Mouse (Mus musculus): ENCODE results near the gene Tlk1. TPM values are rescaled to one million over a fixed set of nuclear protein-coding genes. Genes with fewer than 3 reads are reported as not detected.

Tlk1 gene
- polyA plus RNA-seq, 1 experiment from 2014 or later, result 39.4 TPM

DNA sequence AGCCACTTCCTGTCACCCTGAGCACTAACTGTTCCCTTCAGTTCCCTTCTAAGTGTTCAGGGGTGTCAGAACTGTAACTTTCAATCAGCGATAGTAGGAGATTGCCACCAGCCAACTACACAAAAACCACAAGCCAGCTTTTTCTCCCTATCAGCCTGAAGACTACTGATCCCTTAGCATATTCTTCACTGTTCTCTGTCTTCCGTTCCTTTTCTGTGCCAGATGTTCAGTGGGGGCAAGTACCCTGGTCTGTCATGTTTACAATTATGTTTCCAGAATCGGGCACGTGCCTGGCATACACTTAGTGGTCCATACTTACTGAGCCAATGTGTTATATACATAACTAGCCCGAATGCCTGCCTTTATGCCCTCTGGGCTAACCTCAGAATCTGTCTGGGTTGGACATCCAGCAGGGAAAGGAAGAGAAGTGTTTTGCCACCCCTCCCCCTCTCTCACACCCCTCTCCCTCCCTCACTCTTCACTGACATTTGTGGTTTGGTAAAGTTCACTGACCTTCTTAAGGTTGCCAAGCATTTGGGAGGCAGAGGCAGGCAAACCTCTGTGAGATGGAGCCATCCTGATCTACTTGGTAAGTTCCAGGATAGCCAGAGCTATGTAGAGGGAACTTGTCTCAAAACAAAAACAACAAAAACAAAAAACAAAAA is 4.5 kb upstream of the Tlk1 start:
- Histone ChIP-seq H3K36me3 (ENCODE audit: control insufficient read depth, insufficient read depth, low read length) (no peaks in the 10 kb centered on the region), H3K4me3 (ENCODE audit: low read depth, low read length) (no peak overlapping the region), H3K4me1 (ENCODE audit: control insufficient read depth, insufficient read depth, low read length) (no peaks in the 10 kb centered on the region), H3K27ac (ENCODE audit: low read depth, low read length) (peak overlapping the region; percentile 57), H3K27me3 (ENCODE audit: control insufficient read depth, insufficient read depth, low read length) (no peaks in the 10 kb centered on the region), H3K9ac (ENCODE audit: low read depth, low read length) (no peak overlapping the region), H3K9me3 (replicated peaks; ENCODE audit: control insufficient read depth, low read length) (no peaks in the 10 kb centered on the region), H3K4me2 (no peak overlapping the region)
- 72% methylated on average over 5 of the region's 5 CpGs for WGBS (ENCODE audit: insufficient replicate concordance)
- ATAC-seq (replicated peaks; ENCODE audit: insufficient number of reproducible peaks, low FRiP score, low TSS enrichment), result no peak

- Histone ChIP-seq H3K4me2 (no peak overlapping the region), H3K4me3 (ENCODE audit: low read depth, low read length) (no peak overlapping the region), H3K9me3 (replicated peaks; ENCODE audit: control insufficient read depth, low read length) (no peaks in the 10 kb centered on the region), H3K4me1 (ENCODE audit: control insufficient read depth, insufficient read depth, low read length) (peaks cover 3% of the 10 kb centered on the region; the same call in 1 of the 2 replicates), H3K9ac (ENCODE audit: low read depth, low read length) (no peak overlapping the region), H3K36me3 (ENCODE audit: control insufficient read depth, insufficient read depth, low read length) (no peaks in the 10 kb centered on the region), H3K27me3 (ENCODE audit: control insufficient read depth, insufficient read depth, low read length) (no peaks in the 10 kb centered on the region), H3K27ac (ENCODE audit: low read depth, low read length) (peak overlapping the region; percentile 54; the same call in 1 of the 2 replicates)
- 61% methylated on average over 8 of the region's 8 CpGs for WGBS (ENCODE audit: insufficient replicate concordance)
- no peak for ATAC-seq (replicated peaks; ENCODE audit: insufficient number of reproducible peaks, low FRiP score, low TSS enrichment)
Measured at GRCm38 (mm10) chr2:70827780-70828179, 2.3 kb upstream of the Tlk1 start.

DNA sequence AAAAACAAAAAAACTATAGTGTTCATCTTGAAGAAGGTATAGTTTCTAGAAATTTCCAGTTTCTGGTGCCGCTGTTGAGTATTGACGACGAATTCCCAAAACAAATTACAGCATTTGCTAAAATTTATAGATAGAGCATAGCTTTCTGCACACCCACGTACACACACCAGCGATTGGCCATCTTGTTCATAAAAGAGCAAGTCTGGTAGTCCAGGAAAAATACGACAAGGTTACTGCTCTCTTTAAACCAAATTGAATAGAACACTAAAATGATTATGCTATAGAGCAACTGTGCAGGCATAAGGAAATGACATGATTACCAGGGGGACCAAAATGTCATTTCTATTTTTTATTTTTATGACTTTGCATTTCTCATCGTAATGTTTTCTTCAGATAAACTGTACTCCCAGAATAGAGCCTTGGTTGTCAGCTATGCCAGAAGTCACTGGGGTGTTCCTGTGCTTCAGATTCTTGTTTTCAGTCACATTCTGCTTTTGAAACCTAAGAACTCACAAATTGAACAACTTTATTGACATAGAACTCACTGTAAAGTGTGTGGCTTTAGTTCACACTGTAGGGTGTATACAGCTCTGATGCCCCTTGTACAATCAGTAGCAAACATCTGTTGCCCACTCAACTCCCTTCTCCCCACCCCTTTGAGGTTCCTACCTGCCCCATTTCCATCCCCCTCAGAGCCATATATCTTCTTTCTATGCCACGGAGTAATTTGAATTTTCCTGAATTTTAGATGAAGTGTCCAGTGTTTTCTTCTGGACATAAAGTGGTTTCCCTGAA is 1.1 kb upstream of the Tlk1 start:
- peaks cover 10% of the 10 kb centered on the region for H3K4me1 ChIP-seq (ENCODE audit: control insufficient read depth, insufficient read depth, low read length)
- WGBS (ENCODE audit: insufficient replicate concordance), result 72% methylated on average over 8 of the region's 8 CpGs
- H3K4me3 ChIP-seq (ENCODE audit: low read depth, low read length), result no peak overlapping the region
- no peaks in the 10 kb centered on the region for H3K27me3 ChIP-seq (ENCODE audit: control insufficient read depth, insufficient read depth, low read length)
- no peaks in the 10 kb centered on the region for H3K9me3 ChIP-seq (replicated peaks; ENCODE audit: control insufficient read depth, low read length)
- H3K27ac ChIP-seq (ENCODE audit: low read depth, low read length), result peak overlapping the region; percentile 100
- no peak for ATAC-seq (replicated peaks; ENCODE audit: insufficient number of reproducible peaks, low FRiP score, low TSS enrichment)
- 0 out of 2 replicates have a peak overlapping the region, but pooled peaks have one; percentile 22 for H3K9ac ChIP-seq (ENCODE audit: low read depth, low read length)
- H3K4me2 ChIP-seq, result peak overlapping the region; percentile 32; the same call in 1 of the 2 replicates
- H3K36me3 ChIP-seq (ENCODE audit: control insufficient read depth, insufficient read depth, low read length), result no peaks in the 10 kb centered on the region

- Histone ChIP-seq H3K36me3 (ENCODE audit: control insufficient read depth, insufficient read depth, low read length) (no peaks in the 10 kb centered on the region), H3K9ac (ENCODE audit: low read depth, low read length) (peak overlapping the region; percentile 100), H3K9me3 (replicated peaks; ENCODE audit: control insufficient read depth, low read length) (no peaks in the 10 kb centered on the region), H3K4me2 (peak overlapping the region; percentile 83), H3K4me1 (ENCODE audit: control insufficient read depth, insufficient read depth, low read length) (peaks cover 10% of the 10 kb centered on the region), H3K27me3 (ENCODE audit: control insufficient read depth, insufficient read depth, low read length) (no peaks in the 10 kb centered on the region), H3K27ac (ENCODE audit: low read depth, low read length) (peak overlapping the region; percentile 100), H3K4me3 (ENCODE audit: low read depth, low read length) (peak overlapping the region; percentile 94)
- ATAC-seq (replicated peaks; ENCODE audit: insufficient number of reproducible peaks, low FRiP score, low TSS enrichment), result peak; percentile 68
- under 1% methylated on average over 43 of the region's 59 CpGs for WGBS (ENCODE audit: insufficient replicate concordance)
Measured at GRCm38 (mm10) chr2:70824838-70825370, 624 bp downstream of the Tlk1 start.

DNA sequence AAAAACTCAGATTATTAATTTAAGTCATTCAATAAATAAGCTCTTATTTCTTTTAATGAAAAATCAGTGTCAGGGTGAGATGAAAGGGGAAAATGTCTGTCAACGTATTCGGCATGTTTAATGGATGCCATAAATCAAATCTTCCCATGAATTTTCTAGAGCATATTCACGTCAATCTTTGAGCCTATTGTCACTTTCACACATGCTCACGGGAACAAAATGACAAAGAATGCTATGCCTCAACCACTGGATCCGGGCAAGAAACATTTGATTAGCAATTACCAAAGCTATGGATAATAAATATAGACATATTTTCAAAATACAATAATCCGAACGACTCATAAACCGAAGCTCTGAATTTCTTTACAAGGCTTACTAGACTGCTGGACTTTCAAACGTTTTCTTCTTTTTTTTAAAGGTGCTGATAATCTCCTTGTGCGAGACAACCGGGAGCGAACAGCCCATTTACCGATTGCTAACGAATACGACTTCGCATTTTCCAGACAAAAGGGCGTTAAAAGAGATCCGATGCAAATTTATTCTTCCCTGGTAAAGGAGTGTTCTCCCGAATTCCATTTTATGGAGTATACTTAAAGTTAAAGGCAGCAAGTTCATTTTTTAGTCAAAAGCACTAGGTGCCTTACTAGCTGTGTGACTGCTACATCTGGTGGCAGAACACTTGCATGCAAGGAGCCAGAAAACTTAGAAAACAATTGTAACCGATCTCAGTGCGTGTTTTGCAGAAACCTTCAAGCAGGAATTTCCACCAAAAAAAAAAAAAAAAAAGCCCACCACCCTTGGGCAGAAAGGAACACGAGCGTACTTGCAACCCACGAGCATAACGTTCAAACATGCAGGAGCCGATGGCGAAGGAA is 1.4 kb downstream of the Tlk1 start:
- no peak for ATAC-seq (replicated peaks; ENCODE audit: insufficient number of reproducible peaks, low FRiP score, low TSS enrichment)
- Histone ChIP-seq H3K4me3 (ENCODE audit: low read depth, low read length) (peak overlapping the region; percentile 94), H3K4me2 (peak overlapping the region; percentile 83), H3K27me3 (ENCODE audit: control insufficient read depth, insufficient read depth, low read length) (no peaks in the 10 kb centered on the region), H3K4me1 (ENCODE audit: control insufficient read depth, insufficient read depth, low read length) (peaks cover 10% of the 10 kb centered on the region), H3K27ac (ENCODE audit: low read depth, low read length) (peak overlapping the region; percentile 100), H3K36me3 (ENCODE audit: control insufficient read depth, insufficient read depth, low read length) (no peaks in the 10 kb centered on the region), H3K9ac (ENCODE audit: low read depth, low read length) (peak overlapping the region; percentile 100), H3K9me3 (replicated peaks; ENCODE audit: control insufficient read depth, low read length) (no peaks in the 10 kb centered on the region)
- WGBS (ENCODE audit: insufficient replicate concordance), result 2% methylated on average over 27 of the region's 27 CpGs

- no peak overlapping the region for H3K27ac ChIP-seq (ENCODE audit: low read depth, low read length)
- peaks cover 13% of the 10 kb centered on the region for H3K4me1 ChIP-seq (ENCODE audit: control insufficient read depth, insufficient read depth, low read length)
- H3K4me2 ChIP-seq, result peak overlapping the region; percentile 83
- H3K4me3 ChIP-seq (ENCODE audit: low read depth, low read length), result peak overlapping the region; percentile 94
- no peak overlapping the region for H3K9ac ChIP-seq (ENCODE audit: low read depth, low read length)
- WGBS (ENCODE audit: insufficient replicate concordance), result 27% methylated on average over 5 of the region's 5 CpGs
- H3K27me3 ChIP-seq (ENCODE audit: control insufficient read depth, insufficient read depth, low read length), result no peaks in the 10 kb centered on the region
- ATAC-seq (replicated peaks; ENCODE audit: insufficient number of reproducible peaks, low FRiP score, low TSS enrichment), result no peak
- H3K9me3 ChIP-seq (replicated peaks; ENCODE audit: control insufficient read depth, low read length), result no peaks in the 10 kb centered on the region
- no peaks in the 10 kb centered on the region for H3K36me3 ChIP-seq (ENCODE audit: control insufficient read depth, insufficient read depth, low read length)
Measured at GRCm38 (mm10) chr2:70823434-70823833, 2.1 kb downstream of the Tlk1 start.

GRCm38 (mm10) chr2:70816939-70817338 is 8.6 kb downstream of the Tlk1 start:
- no peak overlapping the region for H3K9ac ChIP-seq (ENCODE audit: low read depth, low read length)
- ATAC-seq (replicated peaks; ENCODE audit: insufficient number of reproducible peaks, low FRiP score, low TSS enrichment), result no peak
- peaks cover 9% of the 10 kb centered on the region; the same call in 1 of the 2 replicates for H3K4me1 ChIP-seq (ENCODE audit: control insufficient read depth, insufficient read depth, low read length)
- WGBS (ENCODE audit: insufficient replicate concordance), result 59% methylated on average over 3 of the region's 3 CpGs
- no peak overlapping the region for H3K27ac ChIP-seq (ENCODE audit: low read depth, low read length)
- no peaks in the 10 kb centered on the region for H3K36me3 ChIP-seq (ENCODE audit: control insufficient read depth, insufficient read depth, low read length)
- H3K27me3 ChIP-seq (ENCODE audit: control insufficient read depth, insufficient read depth, low read length), result no peaks in the 10 kb centered on the region
- no peak overlapping the region for H3K4me2 ChIP-seq
- no peaks in the 10 kb centered on the region for H3K9me3 ChIP-seq (replicated peaks; ENCODE audit: control insufficient read depth, low read length)
- H3K4me3 ChIP-seq (ENCODE audit: low read depth, low read length), result no peak overlapping the region

- 81% methylated on average over 2 of the region's 2 CpGs for WGBS (ENCODE audit: insufficient replicate concordance)
- peaks cover 8% of the 10 kb centered on the region; the same call in 1 of the 2 replicates for H3K4me1 ChIP-seq (ENCODE audit: control insufficient read depth, insufficient read depth, low read length)
Measured at GRCm38 (mm10) chr2:70816016-70816415, 9.5 kb downstream of the Tlk1 start.

More at GRCm38 (mm10) chr2:70816016-70816415, 9.5 kb downstream of the Tlk1 start:
- Histone ChIP-seq H3K4me2 (no peak overlapping the region), H3K27ac (ENCODE audit: low read depth, low read length) (no peak overlapping the region), H3K9ac (ENCODE audit: low read depth, low read length) (no peak overlapping the region), H3K9me3 (replicated peaks; ENCODE audit: control insufficient read depth, low read length) (no peaks in the 10 kb centered on the region), H3K36me3 (ENCODE audit: control insufficient read depth, insufficient read depth, low read length) (no peaks in the 10 kb centered on the region), H3K4me3 (ENCODE audit: low read depth, low read length) (no peak overlapping the region), H3K27me3 (ENCODE audit: control insufficient read depth, insufficient read depth, low read length) (no peaks in the 10 kb centered on the region)
- no peak for ATAC-seq (replicated peaks; ENCODE audit: insufficient number of reproducible peaks, low FRiP score, low TSS enrichment)

Measured in heart, embryonic 11.5 days (tissue).